Mouse (Mus musculus): ENCODE measurements around the gene Siae. TPM values are rescaled to one million over a fixed set of nuclear protein-coding genes. Genes with fewer than 3 reads are reported as not detected.

Siae gene
- polyA plus RNA-seq, 1 experiment, result 7.2 TPM

DNA sequence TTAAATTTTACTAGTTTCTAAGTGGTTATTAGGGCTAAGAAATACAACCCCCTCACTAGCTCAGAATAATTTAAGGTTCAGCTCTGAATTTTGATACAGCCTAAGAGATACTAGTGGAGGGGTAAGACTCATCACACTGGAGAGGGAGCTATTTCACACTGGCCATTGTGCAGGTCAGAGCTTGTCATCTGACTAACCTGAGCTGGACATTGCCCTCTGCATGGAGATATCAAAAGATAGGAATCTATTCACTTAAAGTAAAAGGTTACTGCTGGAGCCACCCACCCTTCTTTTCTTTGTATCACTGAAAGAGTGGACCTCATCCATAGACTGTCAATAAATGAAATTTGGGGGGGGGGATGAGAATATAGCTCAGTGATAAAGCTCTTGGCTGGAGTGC lies 58.8 kb downstream of the Siae start:
- H3K4me1 ChIP-seq (ENCODE audit: control insufficient read depth, insufficient read depth, low read length), result no peaks in the 10 kb centered on the region; the same call in 1 of the 2 replicates
- no peak overlapping the region for H3K27ac ChIP-seq (ENCODE audit: control insufficient read depth, insufficient read depth, low read depth, low read length, poor library complexity)
- H3K4me3 ChIP-seq (replicated peaks; ENCODE audit: control insufficient read depth, low read depth, low read length), result no peak overlapping the region
- TF ChIP-seq CTCF (IDR thresholded peaks at IDR 0.05; ENCODE audit: control insufficient read depth, insufficient read depth, low read length) (no peak), POLR2A (IDR thresholded peaks at IDR 0.05; ENCODE audit: borderline replicate concordance, control insufficient read depth, low read depth, low read length) (no peak)

DNA sequence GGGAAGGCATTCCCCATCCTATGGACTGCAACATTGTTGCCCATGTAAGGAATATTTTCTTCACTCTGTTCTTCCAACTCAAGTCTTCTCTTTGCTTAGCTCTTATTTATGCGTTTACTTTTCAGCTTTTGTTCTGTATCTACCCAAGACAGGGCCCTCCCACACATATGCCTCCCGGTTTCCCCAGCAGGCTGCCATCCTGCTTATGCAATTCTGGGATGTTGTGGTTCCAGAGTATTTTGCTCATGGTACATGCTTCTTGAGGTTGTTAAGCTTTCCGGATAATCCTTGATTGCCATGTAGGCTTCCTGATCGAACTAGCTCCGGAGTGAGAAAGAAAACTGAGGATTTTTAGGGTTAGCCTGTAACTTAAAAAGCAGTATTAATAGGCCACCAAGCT lies 59.7 kb downstream of the Siae start:
- TF ChIP-seq POLR2A (IDR thresholded peaks at IDR 0.05; ENCODE audit: borderline replicate concordance, control insufficient read depth, low read depth, low read length) (no peak), CTCF (IDR thresholded peaks at IDR 0.05; ENCODE audit: control insufficient read depth, insufficient read depth, low read length) (no peak)
- 87% methylated on average over 5 of the region's 5 CpGs for WGBS
- Histone ChIP-seq H3K4me3 (replicated peaks; ENCODE audit: control insufficient read depth, low read depth, low read length) (no peak overlapping the region), H3K27ac (ENCODE audit: control insufficient read depth, insufficient read depth, low read depth, low read length, poor library complexity) (no peak overlapping the region), H3K4me1 (ENCODE audit: control insufficient read depth, insufficient read depth, low read length) (no peaks in the 10 kb centered on the region; the same call in 1 of the 2 replicates)

DNA sequence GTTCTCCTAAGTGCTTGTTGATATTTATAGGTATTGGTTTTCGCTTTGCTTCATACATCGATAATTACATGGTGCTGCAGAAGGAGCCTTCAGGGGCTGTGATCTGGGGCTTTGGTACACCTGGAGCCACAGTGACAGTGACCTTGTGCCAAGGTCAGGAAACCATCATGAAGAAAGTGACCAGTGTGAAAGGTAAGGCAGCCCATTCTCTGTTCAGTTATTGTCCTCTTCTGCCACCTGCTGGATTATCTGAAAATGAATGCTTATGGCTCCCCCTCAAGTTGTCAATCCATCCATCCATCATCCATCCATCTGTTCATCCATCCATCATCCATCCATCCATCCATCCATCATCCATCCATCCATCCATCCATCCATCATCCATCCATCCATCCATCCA lies 61.3 kb downstream of the Siae start:
- H3K27ac ChIP-seq (ENCODE audit: control insufficient read depth, insufficient read depth, low read depth, low read length, poor library complexity), result no peak overlapping the region
- no peaks in the 10 kb centered on the region; the same call in 1 of the 2 replicates for H3K4me1 ChIP-seq (ENCODE audit: control insufficient read depth, insufficient read depth, low read length)
- H3K4me3 ChIP-seq (replicated peaks; ENCODE audit: control insufficient read depth, low read depth, low read length), result no peak overlapping the region
- TF ChIP-seq CTCF (IDR thresholded peaks at IDR 0.05; ENCODE audit: control insufficient read depth, insufficient read depth, low read length) (peak; percentile 52), POLR2A (IDR thresholded peaks at IDR 0.05; ENCODE audit: borderline replicate concordance, control insufficient read depth, low read depth, low read length) (no peak)
- 45% methylated on average over 2 of the region's 2 CpGs for WGBS

DNA sequence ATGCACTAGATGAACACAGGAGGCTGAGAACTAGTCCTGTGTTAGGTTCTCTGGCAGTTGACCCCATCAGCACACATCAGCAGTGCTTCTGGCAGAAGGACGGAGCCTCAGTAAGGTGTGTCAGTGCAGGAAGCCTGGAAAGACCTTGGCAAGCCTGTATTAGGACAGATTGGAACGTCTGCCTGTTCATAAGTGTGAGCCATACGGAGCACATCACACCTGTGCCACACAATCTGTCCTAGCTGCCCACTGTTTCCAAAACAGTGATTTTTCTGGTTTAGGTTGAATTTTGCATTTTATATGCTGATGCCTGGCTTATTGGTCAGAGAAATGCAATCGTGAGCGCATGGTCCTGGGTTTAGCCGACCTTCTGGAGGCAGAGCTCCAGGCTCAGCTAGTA lies 65.8 kb downstream of the Siae start:
- Histone ChIP-seq H3K4me3 (replicated peaks; ENCODE audit: control insufficient read depth, low read depth, low read length) (no peak overlapping the region), H3K27ac (ENCODE audit: control insufficient read depth, insufficient read depth, low read depth, low read length, poor library complexity) (no peak overlapping the region), H3K4me1 (ENCODE audit: control insufficient read depth, insufficient read depth, low read length) (no peaks in the 10 kb centered on the region)
- WGBS, result 83% methylated on average over 6 of the region's 6 CpGs
- TF ChIP-seq CTCF (IDR thresholded peaks at IDR 0.05; ENCODE audit: control insufficient read depth, insufficient read depth, low read length) (no peak), POLR2A (IDR thresholded peaks at IDR 0.05; ENCODE audit: borderline replicate concordance, control insufficient read depth, low read depth, low read length) (no peak)

DNA sequence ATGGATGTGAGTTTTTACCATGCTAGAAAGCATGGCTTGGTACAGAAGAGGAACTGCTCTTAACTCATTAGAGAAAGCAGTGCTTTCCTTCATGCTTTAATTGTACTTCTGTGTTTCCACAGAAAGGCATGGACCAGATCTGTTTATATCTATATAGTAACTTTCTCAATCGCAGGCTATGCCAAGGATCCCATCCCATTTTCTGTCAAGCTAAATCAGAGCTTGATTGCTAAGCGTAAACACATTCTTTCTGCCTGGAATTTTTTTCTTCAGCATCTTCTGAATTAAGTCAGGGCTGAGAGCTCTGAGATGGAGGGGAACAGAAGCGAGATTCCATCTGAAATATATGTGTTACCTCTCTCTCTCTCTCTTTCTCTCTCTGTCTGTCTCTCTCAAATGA lies 68.5 kb downstream of the Siae start:
- Histone ChIP-seq H3K4me1 (ENCODE audit: control insufficient read depth, insufficient read depth, low read length) (no peaks in the 10 kb centered on the region), H3K4me3 (replicated peaks; ENCODE audit: control insufficient read depth, low read depth, low read length) (no peak overlapping the region), H3K27ac (ENCODE audit: control insufficient read depth, insufficient read depth, low read depth, low read length, poor library complexity) (no peak overlapping the region)
- no peak for TF ChIP-seq CTCF (IDR thresholded peaks at IDR 0.05; ENCODE audit: control insufficient read depth, insufficient read depth, low read length)
- TF ChIP-seq POLR2A (IDR thresholded peaks at IDR 0.05; ENCODE audit: borderline replicate concordance, control insufficient read depth, low read depth, low read length), result no peak
- 82% methylated on average over 3 of the region's 3 CpGs for WGBS

DNA sequence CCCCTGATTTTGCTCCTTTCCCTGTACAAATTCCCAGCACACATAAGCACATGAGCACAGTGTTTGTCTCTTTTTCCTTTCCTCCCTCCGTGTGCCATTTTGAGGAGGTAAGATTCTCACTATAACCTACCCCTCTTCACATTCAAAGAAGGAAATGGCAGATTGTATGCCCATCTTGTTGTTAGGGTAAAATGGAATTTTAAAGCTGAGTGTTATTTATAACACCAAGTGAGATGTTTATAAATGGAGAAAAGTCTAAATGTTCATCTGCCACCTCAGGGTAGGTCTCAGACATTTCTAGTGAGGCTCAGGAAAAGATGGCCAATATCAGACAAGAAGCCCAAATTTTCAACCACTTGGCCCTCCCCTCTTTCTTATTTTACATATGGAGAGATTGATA lies 69.0 kb downstream of the Siae start:
- Histone ChIP-seq H3K4me1 (ENCODE audit: control insufficient read depth, insufficient read depth, low read length) (no peaks in the 10 kb centered on the region), H3K27ac (ENCODE audit: control insufficient read depth, insufficient read depth, low read depth, low read length, poor library complexity) (no peak overlapping the region), H3K4me3 (replicated peaks; ENCODE audit: control insufficient read depth, low read depth, low read length) (no peak overlapping the region)
- TF ChIP-seq CTCF (IDR thresholded peaks at IDR 0.05; ENCODE audit: control insufficient read depth, insufficient read depth, low read length) (no peak), POLR2A (IDR thresholded peaks at IDR 0.05; ENCODE audit: borderline replicate concordance, control insufficient read depth, low read depth, low read length) (no peak)
- WGBS, result 68% methylated on average over 1 of the region's 1 CpGs

DNA sequence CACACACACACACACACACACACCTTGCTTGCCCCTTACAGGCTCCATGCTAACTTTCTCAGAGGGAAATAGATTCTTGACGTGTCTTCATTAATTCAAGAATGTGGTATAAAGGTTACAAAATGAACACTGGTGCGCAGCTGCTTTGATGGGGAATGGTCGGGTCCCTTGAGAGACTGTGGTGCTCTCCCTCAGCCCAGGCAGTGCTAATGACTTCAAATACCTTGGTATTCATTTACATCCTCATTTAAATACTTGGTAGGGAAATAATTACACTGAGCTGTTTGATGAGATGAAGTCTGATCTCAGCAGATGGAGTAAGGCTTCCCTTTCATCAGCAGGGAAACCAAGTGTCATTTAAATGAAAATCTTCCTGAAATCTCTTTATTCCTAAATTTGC lies 69.6 kb downstream of the Siae start:
- no peaks in the 10 kb centered on the region for H3K4me1 ChIP-seq (ENCODE audit: control insufficient read depth, insufficient read depth, low read length)

DNA sequence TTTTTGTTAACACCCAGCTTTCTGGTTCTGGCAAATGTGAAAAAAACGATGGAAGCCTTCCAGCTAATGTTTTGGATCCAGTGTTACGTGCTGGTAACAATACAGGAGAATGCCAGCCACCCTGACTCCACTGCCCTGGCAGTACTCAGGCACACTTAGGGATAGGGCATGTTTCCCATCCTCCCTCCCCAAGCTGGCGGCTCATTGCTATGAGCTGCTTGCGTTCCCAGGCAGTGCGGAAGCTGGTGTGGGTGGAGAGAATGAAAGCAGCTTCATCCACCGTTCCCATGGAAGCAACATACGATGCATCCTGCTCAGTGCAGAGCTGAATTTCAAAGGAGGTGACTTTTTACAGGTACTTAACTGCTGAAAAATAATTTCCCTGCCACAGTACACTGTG lies 70.1 kb downstream of the Siae start:
- H3K27ac ChIP-seq (ENCODE audit: control insufficient read depth, insufficient read depth, low read depth, low read length, poor library complexity), result no peak overlapping the region
- no peaks in the 10 kb centered on the region for H3K4me1 ChIP-seq (ENCODE audit: control insufficient read depth, insufficient read depth, low read length)
- WGBS, result 83% methylated on average over 7 of the region's 7 CpGs
- no peak overlapping the region for H3K4me3 ChIP-seq (replicated peaks; ENCODE audit: control insufficient read depth, low read depth, low read length)
- no peak for TF ChIP-seq CTCF (IDR thresholded peaks at IDR 0.05; ENCODE audit: control insufficient read depth, insufficient read depth, low read length)
- no peak for TF ChIP-seq POLR2A (IDR thresholded peaks at IDR 0.05; ENCODE audit: borderline replicate concordance, control insufficient read depth, low read depth, low read length)

More for the DNA sequence above, 69.6 kb downstream of the Siae start:
- no peak overlapping the region for H3K4me3 ChIP-seq (replicated peaks; ENCODE audit: control insufficient read depth, low read depth, low read length)
- 91% methylated on average over 3 of the region's 3 CpGs for WGBS
- no peak overlapping the region for H3K27ac ChIP-seq (ENCODE audit: control insufficient read depth, insufficient read depth, low read depth, low read length, poor library complexity)
- TF ChIP-seq CTCF (IDR thresholded peaks at IDR 0.05; ENCODE audit: control insufficient read depth, insufficient read depth, low read length) (no peak), POLR2A (IDR thresholded peaks at IDR 0.05; ENCODE audit: borderline replicate concordance, control insufficient read depth, low read depth, low read length) (no peak)

DNA sequence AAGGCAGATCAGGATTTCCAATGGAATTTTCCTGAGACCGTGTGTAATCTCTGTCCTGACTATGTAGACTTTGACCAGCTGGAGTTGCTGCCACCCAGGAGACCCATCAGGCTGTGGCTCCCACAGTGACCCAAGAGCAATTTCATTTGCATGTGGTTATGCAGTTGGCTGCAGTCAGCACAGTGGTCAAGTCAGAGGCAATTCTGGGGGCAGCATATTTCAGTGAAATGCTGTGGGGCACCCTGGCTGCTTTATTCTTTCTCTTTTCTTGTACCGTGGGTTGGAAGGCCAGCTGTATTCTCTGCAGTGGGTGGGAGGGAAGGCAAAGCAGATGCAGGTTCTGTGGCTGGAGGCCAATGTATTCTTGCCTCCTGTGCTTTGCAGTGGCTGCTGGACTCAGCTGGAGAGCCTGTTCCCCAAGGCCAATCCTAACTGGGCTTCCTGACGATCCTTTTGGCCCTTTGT lies 70.6 kb downstream of the Siae start:
- Histone ChIP-seq H3K4me3 (replicated peaks; ENCODE audit: control insufficient read depth, low read depth, low read length) (no peak overlapping the region), H3K4me1 (ENCODE audit: control insufficient read depth, insufficient read depth, low read length) (no peaks in the 10 kb centered on the region), H3K27ac (ENCODE audit: control insufficient read depth, insufficient read depth, low read depth, low read length, poor library complexity) (no peak overlapping the region)
- TF ChIP-seq POLR2A (IDR thresholded peaks at IDR 0.05; ENCODE audit: borderline replicate concordance, control insufficient read depth, low read depth, low read length) (no peak), CTCF (IDR thresholded peaks at IDR 0.05; ENCODE audit: control insufficient read depth, insufficient read depth, low read length) (no peak)
- 75% methylated on average over 3 of the region's 3 CpGs for WGBS

Measured in bone marrow, adult 2 months (tissue).